Mouse (Mus musculus): ENCODE measurements around the gene Tubb1. TPM values are rescaled to one million over a fixed set of nuclear protein-coding genes. Genes with fewer than 3 reads are reported as not detected.

Tubb1 gene
- polyA plus RNA-seq, 1 experiment from 2014 or later, result 6.7 TPM

GRCm38 (mm10) chr2:174477543-174478319, 27.2 kb downstream of the Tubb1 start:
- Histone ChIP-seq H3K27me3 (ENCODE audit: control insufficient read depth, insufficient read depth, low read depth, low read length) (no peaks in the 10 kb centered on the region), H3K9me3 (ENCODE audit: control insufficient read depth, low read length) (no peaks in the 10 kb centered on the region), H3K4me2 (ENCODE audit: low read depth, low read length) (no peak overlapping the region), H3K27ac (ENCODE audit: low read length) (peak overlapping the region; percentile 56), H3K4me3 (ENCODE audit: low read length) (no peak overlapping the region), H3K4me1 (replicated peaks; ENCODE audit: control insufficient read depth, insufficient read depth, low read length) (peaks cover 8% of the 10 kb centered on the region; the same call in 1 of the 2 replicates), H3K9ac (ENCODE audit: low read length) (no peak overlapping the region), H3K36me3 (ENCODE audit: control insufficient read depth, insufficient read depth, low read length) (no peaks in the 10 kb centered on the region)
- WGBS, result 43% methylated on average over 3 of the region's 3 CpGs
- ATAC-seq (ENCODE audit: low read depth), result no peak

GRCm38 (mm10) chr2:174478746-174479145, 28.3 kb downstream of the Tubb1 start:
- Histone ChIP-seq H3K4me1 (replicated peaks; ENCODE audit: control insufficient read depth, insufficient read depth, low read length) (peaks cover 4% of the 10 kb centered on the region; the same call in 1 of the 2 replicates), H3K4me2 (ENCODE audit: low read depth, low read length) (no peak overlapping the region), H3K9me3 (ENCODE audit: control insufficient read depth, low read length) (no peaks in the 10 kb centered on the region), H3K9ac (ENCODE audit: low read length) (no peak overlapping the region), H3K27me3 (ENCODE audit: control insufficient read depth, insufficient read depth, low read depth, low read length) (no peaks in the 10 kb centered on the region), H3K4me3 (ENCODE audit: low read length) (no peak overlapping the region), H3K27ac (ENCODE audit: low read length) (peak overlapping the region; percentile 56; the same call in 1 of the 2 replicates), H3K36me3 (ENCODE audit: control insufficient read depth, insufficient read depth, low read length) (no peaks in the 10 kb centered on the region)
- WGBS, result 60% methylated on average over 5 of the region's 5 CpGs
- no peak for ATAC-seq (ENCODE audit: low read depth)

- 60% methylated on average over 5 of the region's 5 CpGs for whole genome bisulfite sequencing
These were observed 36.5 kb downstream of the Tubb1 start for GRCm38 (mm10) chr2:174487005-174487404.

GRCm38 (mm10) chr2:174492858-174493257, 42.4 kb downstream of the Tubb1 start:
- H3K4me2 ChIP-seq (ENCODE audit: low read depth, low read length), result no peak overlapping the region
- H3K27ac ChIP-seq (ENCODE audit: low read length), result no peak overlapping the region
- no peaks in the 10 kb centered on the region for H3K27me3 ChIP-seq (ENCODE audit: control insufficient read depth, insufficient read depth, low read depth, low read length)
- no peak overlapping the region for H3K4me3 ChIP-seq (ENCODE audit: low read length)
- H3K4me1 ChIP-seq (replicated peaks; ENCODE audit: control insufficient read depth, insufficient read depth, low read length), result no peaks in the 10 kb centered on the region
- WGBS, result 51% methylated on average over 2 of the region's 2 CpGs
- no peaks in the 10 kb centered on the region for H3K36me3 ChIP-seq (ENCODE audit: control insufficient read depth, insufficient read depth, low read length)
- H3K9me3 ChIP-seq (ENCODE audit: control insufficient read depth, low read length), result no peaks in the 10 kb centered on the region
- ATAC-seq (ENCODE audit: low read depth), result no peak
- H3K9ac ChIP-seq (ENCODE audit: low read length), result no peak overlapping the region

More at GRCm38 (mm10) chr2:174487005-174487404, 36.5 kb downstream of the Tubb1 start:
- Histone ChIP-seq H3K27me3 (ENCODE audit: control insufficient read depth, insufficient read depth, low read depth, low read length) (no peaks in the 10 kb centered on the region), H3K9me3 (ENCODE audit: control insufficient read depth, low read length) (no peaks in the 10 kb centered on the region), H3K9ac (ENCODE audit: low read length) (no peak overlapping the region), H3K4me1 (replicated peaks; ENCODE audit: control insufficient read depth, insufficient read depth, low read length) (no peaks in the 10 kb centered on the region), H3K27ac (ENCODE audit: low read length) (no peak overlapping the region), H3K36me3 (ENCODE audit: control insufficient read depth, insufficient read depth, low read length) (no peaks in the 10 kb centered on the region), H3K4me2 (ENCODE audit: low read depth, low read length) (no peak overlapping the region), H3K4me3 (ENCODE audit: low read length) (no peak overlapping the region)
- no peak for ATAC-seq (ENCODE audit: low read depth)

- Histone ChIP-seq H3K36me3 (ENCODE audit: control insufficient read depth, insufficient read depth, low read length) (no peaks in the 10 kb centered on the region), H3K27me3 (ENCODE audit: control insufficient read depth, insufficient read depth, low read depth, low read length) (no peaks in the 10 kb centered on the region), H3K4me3 (ENCODE audit: low read length) (no peak overlapping the region), H3K27ac (ENCODE audit: low read length) (no peak overlapping the region), H3K9me3 (ENCODE audit: control insufficient read depth, low read length) (no peaks in the 10 kb centered on the region), H3K9ac (ENCODE audit: low read length) (no peak overlapping the region), H3K4me2 (ENCODE audit: low read depth, low read length) (no peak overlapping the region), H3K4me1 (replicated peaks; ENCODE audit: control insufficient read depth, insufficient read depth, low read length) (peaks cover 3% of the 10 kb centered on the region; the same call in 1 of the 2 replicates)
- whole genome bisulfite sequencing, result 85% methylated on average over 14 of the region's 14 CpGs
- no peak for ATAC-seq (ENCODE audit: low read depth)
These were observed 50.5 kb downstream of the Tubb1 start for GRCm38 (mm10) chr2:174500814-174501503.

- H3K27me3 ChIP-seq (ENCODE audit: control insufficient read depth, insufficient read depth, low read depth, low read length), result no peaks in the 10 kb centered on the region
- H3K9ac ChIP-seq (ENCODE audit: low read length), result no peak overlapping the region
- 0 out of 2 replicates have a peak, but pooled peaks cover under 1% of the 10 kb centered on the region for H3K9me3 ChIP-seq (ENCODE audit: control insufficient read depth, low read length)
- H3K4me1 ChIP-seq (replicated peaks; ENCODE audit: control insufficient read depth, insufficient read depth, low read length), result peaks cover 3% of the 10 kb centered on the region; the same call in 1 of the 2 replicates
- no peak overlapping the region for H3K4me3 ChIP-seq (ENCODE audit: low read length)
- no peak overlapping the region for H3K27ac ChIP-seq (ENCODE audit: low read length)
- 84% methylated on average over 8 of the region's 8 CpGs for WGBS
- ATAC-seq (ENCODE audit: low read depth), result no peak
- H3K36me3 ChIP-seq (ENCODE audit: control insufficient read depth, insufficient read depth, low read length), result no peaks in the 10 kb centered on the region
- H3K4me2 ChIP-seq (ENCODE audit: low read depth, low read length), result no peak overlapping the region
These were observed 51.0 kb downstream of the Tubb1 start for GRCm38 (mm10) chr2:174501517-174501916.

GRCm38 (mm10) chr2:174502321-174502720, 51.8 kb downstream of the Tubb1 start:
- H3K36me3 ChIP-seq (ENCODE audit: control insufficient read depth, insufficient read depth, low read length), result no peaks in the 10 kb centered on the region
- H3K4me1 ChIP-seq (replicated peaks; ENCODE audit: control insufficient read depth, insufficient read depth, low read length), result peaks cover 3% of the 10 kb centered on the region; the same call in 1 of the 2 replicates
- no peak overlapping the region for H3K4me2 ChIP-seq (ENCODE audit: low read depth, low read length)
- 39% methylated on average over 5 of the region's 5 CpGs for WGBS
- no peak for ATAC-seq (ENCODE audit: low read depth)
- H3K4me3 ChIP-seq (ENCODE audit: low read length), result no peak overlapping the region
- H3K27me3 ChIP-seq (ENCODE audit: control insufficient read depth, insufficient read depth, low read depth, low read length), result no peaks in the 10 kb centered on the region
- no peak overlapping the region for H3K27ac ChIP-seq (ENCODE audit: low read length)
- H3K9ac ChIP-seq (ENCODE audit: low read length), result no peak overlapping the region
- 0 out of 2 replicates have a peak, but pooled peaks cover 3% of the 10 kb centered on the region for H3K9me3 ChIP-seq (ENCODE audit: control insufficient read depth, low read length)

GRCm38 (mm10) chr2:174502831-174503460, 52.5 kb downstream of the Tubb1 start:
- WGBS, result 47% methylated on average over 25 of the region's 25 CpGs
- Histone ChIP-seq H3K9me3 (ENCODE audit: control insufficient read depth, low read length) (0 out of 2 replicates have a peak, but pooled peaks cover 3% of the 10 kb centered on the region), H3K27me3 (ENCODE audit: control insufficient read depth, insufficient read depth, low read depth, low read length) (no peaks in the 10 kb centered on the region), H3K9ac (ENCODE audit: low read length) (no peak overlapping the region), H3K4me3 (ENCODE audit: low read length) (no peak overlapping the region), H3K4me2 (ENCODE audit: low read depth, low read length) (no peak overlapping the region), H3K4me1 (replicated peaks; ENCODE audit: control insufficient read depth, insufficient read depth, low read length) (peaks cover 3% of the 10 kb centered on the region; the same call in 1 of the 2 replicates), H3K36me3 (ENCODE audit: control insufficient read depth, insufficient read depth, low read length) (no peaks in the 10 kb centered on the region), H3K27ac (ENCODE audit: low read length) (no peak overlapping the region)
- no peak for ATAC-seq (ENCODE audit: low read depth)

Measured in lung, embryonic 16.5 days (tissue).